Mouse (Mus musculus) liver, embryonic 11.5 days (tissue): Measurements from ENCODE around the gene C2cd4d. TPM values are rescaled to one million over a fixed set of nuclear protein-coding genes. Genes with fewer than 3 reads are reported as not detected.
A peak's percentile ranks its signal among the peaks of the same experiment; 100 is the strongest.

Source experiments
- ATAC-seq: fragments of 200-750 bp; cut with Nextera tagmentation; replicated peaks from 2 replicates; pipeline ENCODE4 v1.8.0; 2017; ENCODE audit warnings: moderate number of reproducible peaks, mild to moderate bottlenecking, moderate TSS enrichment, moderate library complexity; ENCODE audit not compliant: low FRiP score
- DNase-seq: peaks from one replicate; pipeline ENCODE4 v3.0.0-alpha.2; 2017; ENCODE audit warnings: low spot score
- H3K27ac ChIP-seq: fragments of 300-500 bp; sonication (generic); 2 replicates; pipeline ENCODE4 v1.5.1; 2014; ENCODE audit warnings: mild to moderate bottlenecking, low read depth, low read length, control low read depth
- H3K27me3 ChIP-seq: fragments of 300-500 bp; sonication (generic); replicated peaks from 2 replicates; pipeline ENCODE4 v1.6.1; 2014; ENCODE audit warnings: low read length, mixed read lengths; ENCODE audit not compliant: control insufficient read depth, insufficient read depth
- H3K36me3 ChIP-seq: fragments of 300-500 bp; sonication (generic); 2 replicates; pipeline ENCODE4 v1.6.1; 2014; ENCODE audit warnings: mild to moderate bottlenecking, low read length, moderate library complexity, mixed read lengths; ENCODE audit not compliant: control insufficient read depth, insufficient read depth
- H3K4me1 ChIP-seq: fragments of 300-500 bp; sonication (generic); replicated peaks from 2 replicates; pipeline ENCODE4 v1.6.1; 2014; ENCODE audit warnings: low read length, mixed read lengths; ENCODE audit not compliant: control insufficient read depth, insufficient read depth
- H3K4me2 ChIP-seq: fragments of 300-500 bp; sonication (generic); 2 replicates; pipeline ENCODE4 v1.6.1; 2014; ENCODE audit warnings: mild to moderate bottlenecking, control low read depth, moderate library complexity
- H3K4me3 ChIP-seq: fragments of 300-500 bp; sonication (generic); 2 replicates; pipeline ENCODE4 v1.5.1; 2014; ENCODE audit warnings: low read depth, low read length, control low read depth
- H3K9ac ChIP-seq: fragments of 300-500 bp; sonication (generic); 2 replicates; pipeline ENCODE4 v1.6.1; 2014; ENCODE audit warnings: low read depth, low read length, control low read depth
- H3K9me3 ChIP-seq: fragments of 300-500 bp; sonication (generic); 2 replicates; pipeline ENCODE4 v1.6.1; 2016; ENCODE audit warnings: low read length, inconsistent platforms, mixed read lengths; ENCODE audit not compliant: control insufficient read depth
- WGBS: fragments of 180-500 bp; shearing (Covaris S2); extraction: QIAGEN DNeasy Blood & Tissue Kit; methylation state at CpG from one replicate; pipeline ENCODE4 v1.1.7; 2014; 5-methylcytosine and 5-hydroxymethylcytosine counted together
- polyA plus RNA-seq: library from polyadenylated mRNA; unstranded; fragments of >200 nt; fragmentation: Nextera tagmentation; extraction: Ambion mirVana; gene quantifications from 2 replicates; pipeline ENCODE4 v1.2.1, GENCODE M21; 2014

Gene C2cd4d
- polyA plus RNA-seq, 1 experiment from 2014 or later, result not detected

DNA sequence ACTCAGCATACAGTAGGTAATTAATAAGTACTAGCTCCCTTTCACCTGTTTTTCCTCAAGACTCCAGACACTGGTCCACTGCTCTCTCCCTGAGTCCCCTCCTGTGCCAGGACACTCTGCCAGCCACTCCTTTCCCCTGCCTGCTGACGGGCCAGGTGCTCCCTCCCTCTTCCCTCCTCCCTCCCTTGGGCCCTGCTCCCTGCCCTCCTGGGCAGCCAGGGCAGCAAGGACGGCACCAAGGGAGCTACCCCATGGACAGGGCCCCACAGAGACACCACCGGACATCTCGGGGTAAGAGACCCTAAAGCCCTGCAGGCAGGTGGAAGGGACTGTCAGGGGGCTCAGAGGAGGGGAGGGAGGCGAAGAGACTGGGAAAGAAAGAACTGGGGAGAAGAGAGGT, 10.4 kb downstream of the C2cd4d start, which contains the start of gene Rorc:
Rorc (plus strand) TSS at position 154 of the 400 bp plus-strand sequence.
- ATAC-seq (no peak), DNase-seq (no peak)
- H3K9me3 ChIP-seq, result no peaks in the 10 kb centered on the region
- H3K36me3 ChIP-seq, result no peaks in the 10 kb centered on the region
- no peak within 1 kb of the TSS for H3K27ac ChIP-seq
- H3K27me3 ChIP-seq, result peaks cover 15% of the 10 kb centered on the region
- 20% methylated on average over 5 of the region's 5 CpGs for WGBS
- H3K9ac ChIP-seq, result no peak within 1 kb of the TSS
- peak within 1 kb of the TSS; percentile 39 for H3K4me2 ChIP-seq
- H3K4me3 ChIP-seq, result no peak within 1 kb of the TSS; the same call in 1 of the 2 replicates
- no peaks in the 10 kb centered on the region; the same call in 1 of the 2 replicates for H3K4me1 ChIP-seq

DNA sequence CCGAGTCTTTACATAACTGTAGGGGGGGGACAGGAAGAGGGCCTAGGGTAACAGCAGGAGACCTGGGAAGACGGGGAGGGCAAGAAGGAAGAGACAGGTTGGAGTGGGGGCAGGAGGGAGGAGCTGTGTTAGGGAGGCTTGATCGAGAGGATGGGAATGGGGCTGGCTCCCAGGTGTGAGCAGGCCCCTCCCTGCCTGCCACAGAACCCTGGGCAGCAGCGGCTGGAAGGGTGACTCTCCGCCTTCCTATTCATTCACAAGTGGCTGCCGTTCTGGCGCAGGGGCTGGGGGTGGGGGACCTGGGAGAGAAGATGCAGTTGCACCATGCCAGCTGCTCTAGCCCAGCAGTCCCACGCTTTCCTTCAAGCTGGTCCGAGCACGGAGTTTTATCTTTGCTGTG, 10.9 kb downstream of the C2cd4d start:
- Histone ChIP-seq H3K27ac (no peak overlapping the region), H3K9me3 (no peaks in the 10 kb centered on the region), H3K36me3 (no peaks in the 10 kb centered on the region), H3K27me3 (peaks cover 15% of the 10 kb centered on the region), H3K4me3 (no peak overlapping the region; the same call in 1 of the 2 replicates), H3K9ac (no peak overlapping the region), H3K4me1 (no peaks in the 10 kb centered on the region; the same call in 1 of the 2 replicates), H3K4me2 (peak overlapping the region; percentile 39)
- ATAC-seq, result no peak
- WGBS, result 9% methylated on average over 10 of the region's 10 CpGs
- no peak for DNase-seq

DNA sequence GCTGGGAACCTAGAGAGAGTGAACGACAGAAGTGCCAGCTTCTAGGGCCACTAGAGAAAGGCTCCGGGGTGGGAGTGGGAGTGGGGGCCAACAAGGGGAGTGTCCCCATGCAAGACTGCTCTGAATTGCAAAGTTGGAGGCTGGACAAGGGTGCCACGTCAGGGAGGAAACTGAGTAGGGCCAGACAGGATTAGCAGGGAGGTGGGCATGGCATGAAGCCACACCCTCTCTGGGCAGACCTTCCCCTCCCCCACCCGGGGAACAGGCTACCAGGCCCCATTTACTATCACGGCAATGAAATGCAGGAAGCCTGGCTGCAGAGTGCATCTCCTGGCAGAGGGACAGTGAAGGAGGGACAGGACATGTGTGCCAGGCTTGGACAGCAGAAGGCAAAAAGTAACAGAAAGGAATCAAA, 11.4 kb downstream of the C2cd4d start:
- no peaks in the 10 kb centered on the region for H3K36me3 ChIP-seq
- no peak for DNase-seq
- H3K27ac ChIP-seq, result no peak overlapping the region
- H3K4me2 ChIP-seq, result peak overlapping the region; percentile 39
- no peak for ATAC-seq
- no peaks in the 10 kb centered on the region; the same call in 1 of the 2 replicates for H3K4me1 ChIP-seq
- no peaks in the 10 kb centered on the region for H3K9me3 ChIP-seq
- H3K9ac ChIP-seq, result no peak overlapping the region
- 7% methylated on average over 5 of the region's 5 CpGs for WGBS
- no peak overlapping the region for H3K4me3 ChIP-seq
- peaks cover 15% of the 10 kb centered on the region for H3K27me3 ChIP-seq

- H3K4me1 ChIP-seq, result no peaks in the 10 kb centered on the region; the same call in 1 of the 2 replicates
- H3K4me2 ChIP-seq, result no peak overlapping the region
- no peak overlapping the region for H3K4me3 ChIP-seq
- DNase-seq, result no peak
- no peaks in the 10 kb centered on the region for H3K36me3 ChIP-seq
- H3K27me3 ChIP-seq, result peaks cover 15% of the 10 kb centered on the region
- ATAC-seq, result no peak
- no peak overlapping the region for H3K27ac ChIP-seq
- H3K9me3 ChIP-seq, result no peaks in the 10 kb centered on the region
- no peak overlapping the region for H3K9ac ChIP-seq
Measured at GRCm38 (mm10) chr3:94374636-94375035, 12.4 kb downstream of the C2cd4d start.

DNA sequence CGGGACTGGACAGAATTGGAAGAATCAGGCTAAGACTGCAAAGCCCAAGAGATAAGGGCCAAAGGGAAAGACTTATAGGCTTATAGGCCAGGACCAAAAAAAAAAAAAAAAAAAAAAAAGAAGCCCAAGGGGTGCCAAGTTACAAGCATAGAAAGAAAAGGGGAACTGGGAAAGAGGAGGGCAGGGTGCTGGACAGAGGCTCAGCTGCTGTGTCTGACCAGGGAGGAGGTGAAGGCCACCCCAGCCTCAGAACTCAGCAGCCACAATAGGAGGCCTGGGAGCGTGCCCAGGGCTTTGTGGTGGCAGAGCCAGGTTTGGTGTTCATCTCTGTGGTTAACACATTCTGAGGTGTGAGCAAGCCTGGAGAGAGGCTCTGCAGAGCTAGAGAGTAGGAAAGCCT, 12.9 kb downstream of the C2cd4d start:
- ATAC-seq (no peak), DNase-seq (no peak)
- Histone ChIP-seq H3K36me3 (no peaks in the 10 kb centered on the region), H3K9ac (no peak overlapping the region), H3K4me2 (no peak overlapping the region), H3K27me3 (peaks cover 15% of the 10 kb centered on the region), H3K9me3 (no peaks in the 10 kb centered on the region), H3K4me1 (no peaks in the 10 kb centered on the region; the same call in 1 of the 2 replicates), H3K27ac (no peak overlapping the region), H3K4me3 (no peak overlapping the region)
- 54% methylated on average over 2 of the region's 2 CpGs for WGBS

DNA sequence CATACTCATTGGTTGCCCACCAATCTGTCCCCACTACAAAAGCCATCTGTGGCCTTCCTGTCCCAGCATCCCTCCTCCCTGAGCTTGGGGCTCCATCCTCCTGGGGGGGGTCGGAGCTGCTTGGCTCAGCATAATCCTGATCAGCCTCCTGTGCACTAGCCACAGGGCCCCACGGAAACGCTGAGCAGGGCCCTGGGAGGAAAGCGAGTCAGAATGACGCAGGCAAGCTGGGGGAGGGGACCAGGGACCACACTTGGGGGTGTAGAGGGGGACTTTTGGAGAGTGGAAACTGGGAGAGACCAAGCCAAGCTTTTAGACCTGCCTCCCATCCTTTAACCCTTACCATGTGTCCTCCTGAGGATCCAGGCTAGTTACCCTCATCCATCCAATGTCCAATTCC, 13.6 kb downstream of the C2cd4d start:
- WGBS, result 30% methylated on average over 5 of the region's 5 CpGs
- Histone ChIP-seq H3K9ac (no peak overlapping the region), H3K4me2 (no peak overlapping the region), H3K27ac (no peak overlapping the region), H3K4me1 (no peaks in the 10 kb centered on the region; the same call in 1 of the 2 replicates), H3K27me3 (peaks cover 15% of the 10 kb centered on the region), H3K9me3 (no peaks in the 10 kb centered on the region), H3K36me3 (no peaks in the 10 kb centered on the region), H3K4me3 (no peak overlapping the region)
- DNase-seq (no peak), ATAC-seq (no peak)

GRCm38 (mm10) chr3:94377028-94377923, 15.0 kb downstream of the C2cd4d start:
- Histone ChIP-seq H3K36me3 (no peaks in the 10 kb centered on the region), H3K4me3 (no peak overlapping the region), H3K4me2 (no peak overlapping the region), H3K27me3 (peaks cover 15% of the 10 kb centered on the region), H3K4me1 (no peaks in the 10 kb centered on the region; the same call in 1 of the 2 replicates), H3K9me3 (no peaks in the 10 kb centered on the region), H3K27ac (no peak overlapping the region), H3K9ac (no peak overlapping the region)
- ATAC-seq, result no peak
- 14% methylated on average over 13 of the region's 13 CpGs for WGBS
- DNase-seq, result no peak

GRCm38 (mm10) chr3:94379831-94380510, 17.7 kb downstream of the C2cd4d start:
- H3K36me3 ChIP-seq, result no peaks in the 10 kb centered on the region
- no peak for DNase-seq

More at GRCm38 (mm10) chr3:94379831-94380510, 17.7 kb downstream of the C2cd4d start:
- Histone ChIP-seq H3K27me3 (peaks cover under 1% of the 10 kb centered on the region; the same call in 1 of the 2 replicates), H3K4me2 (no peak overlapping the region), H3K27ac (no peak overlapping the region), H3K9me3 (no peaks in the 10 kb centered on the region), H3K4me3 (no peak overlapping the region), H3K9ac (no peak overlapping the region), H3K4me1 (no peaks in the 10 kb centered on the region)
- ATAC-seq, result no peak
- WGBS, result 25% methylated on average over 9 of the region's 9 CpGs
